Mouse (Mus musculus): ENCODE measurements around the gene Tfip11. TPM values are rescaled to one million over a fixed set of nuclear protein-coding genes. Genes with fewer than 3 reads are reported as not detected.
A peak's percentile ranks its signal among the peaks of the same experiment; 100 is the strongest.

Gene Tfip11
- polyA plus RNA-seq, 1 experiment, result 29.8 TPM

GRCm38 (mm10) chr5:112285548-112286085 is 40.5 kb upstream of the Tfip11 start:
- H3K4me1 ChIP-seq (ENCODE audit: control insufficient read depth, insufficient read depth, insufficient read length), result peaks cover 56% of the 10 kb centered on the region
- no peaks in the 10 kb centered on the region for H3K36me3 ChIP-seq (ENCODE audit: control insufficient read depth, insufficient read depth, low read length)
- DNase-seq (ENCODE audit: low read depth in 1 of 2, low spot score in 2 of 2), result no peak
- no peak overlapping the region for H3K4me3 ChIP-seq (ENCODE audit: extremely low read depth, insufficient read depth, insufficient read length)
- 44% methylated on average over 7 of the region's 7 CpGs for WGBS
- peak overlapping the region; percentile 26 for H3K27ac ChIP-seq (ENCODE audit: insufficient read depth, low read length)
- TF ChIP-seq POLR2A (IDR thresholded peaks at IDR 0.05; ENCODE audit: low read depth, low read length) (no peak), CTCF (IDR thresholded peaks at IDR 0.05; ENCODE audit: extremely low read depth, insufficient read depth, insufficient read length, insufficient replicate concordance) (no peak)
- H3K27me3 ChIP-seq (ENCODE audit: control insufficient read depth, insufficient read depth, low read length), result no peaks in the 10 kb centered on the region

- DNase-seq (ENCODE audit: low read depth in 1 of 2, low spot score in 2 of 2), result no peak
- Histone ChIP-seq H3K27ac (ENCODE audit: insufficient read depth, low read length) (peak overlapping the region; percentile 85), H3K4me3 (ENCODE audit: extremely low read depth, insufficient read depth, insufficient read length) (no peak overlapping the region), H3K4me1 (ENCODE audit: control insufficient read depth, insufficient read depth, insufficient read length) (peaks cover 61% of the 10 kb centered on the region), H3K36me3 (ENCODE audit: control insufficient read depth, insufficient read depth, low read length) (no peaks in the 10 kb centered on the region), H3K27me3 (ENCODE audit: control insufficient read depth, insufficient read depth, low read length) (no peaks in the 10 kb centered on the region)
- WGBS, result 36% methylated on average over 2 of the region's 2 CpGs
- TF ChIP-seq POLR2A (IDR thresholded peaks at IDR 0.05; ENCODE audit: low read depth, low read length), result no peak
- no peak for TF ChIP-seq CTCF (IDR thresholded peaks at IDR 0.05; ENCODE audit: extremely low read depth, insufficient read depth, insufficient read length, insufficient replicate concordance)
These were observed 39.6 kb upstream of the Tfip11 start for GRCm38 (mm10) chr5:112286608-112286983.

- Histone ChIP-seq H3K4me1 (ENCODE audit: control insufficient read depth, insufficient read depth, insufficient read length) (peaks cover 65% of the 10 kb centered on the region), H3K36me3 (ENCODE audit: control insufficient read depth, insufficient read depth, low read length) (no peaks in the 10 kb centered on the region), H3K4me3 (ENCODE audit: extremely low read depth, insufficient read depth, insufficient read length) (no peak overlapping the region), H3K27me3 (ENCODE audit: control insufficient read depth, insufficient read depth, low read length) (no peaks in the 10 kb centered on the region), H3K27ac (ENCODE audit: insufficient read depth, low read length) (peak overlapping the region; percentile 85)
- no peak for TF ChIP-seq POLR2A (IDR thresholded peaks at IDR 0.05; ENCODE audit: low read depth, low read length)
- TF ChIP-seq CTCF (IDR thresholded peaks at IDR 0.05; ENCODE audit: extremely low read depth, insufficient read depth, insufficient read length, insufficient replicate concordance), result no peak
- DNase-seq (ENCODE audit: low read depth in 1 of 2, low spot score in 2 of 2), result peak; percentile 65 to 77
- 7% methylated on average over 11 of the region's 11 CpGs for WGBS
These were observed 39.0 kb upstream of the Tfip11 start for GRCm38 (mm10) chr5:112286984-112287641.

GRCm38 (mm10) chr5:112287652-112288051 is 38.5 kb upstream of the Tfip11 start:
- Histone ChIP-seq H3K4me1 (ENCODE audit: control insufficient read depth, insufficient read depth, insufficient read length) (peaks cover 66% of the 10 kb centered on the region), H3K36me3 (ENCODE audit: control insufficient read depth, insufficient read depth, low read length) (no peaks in the 10 kb centered on the region), H3K4me3 (ENCODE audit: extremely low read depth, insufficient read depth, insufficient read length) (no peak overlapping the region), H3K27ac (ENCODE audit: insufficient read depth, low read length) (peak overlapping the region; percentile 85), H3K27me3 (ENCODE audit: control insufficient read depth, insufficient read depth, low read length) (no peaks in the 10 kb centered on the region)
- 49% methylated on average over 2 of the region's 2 CpGs for WGBS
- DNase-seq (ENCODE audit: low read depth in 1 of 2, low spot score in 2 of 2), result no peak
- TF ChIP-seq POLR2A (IDR thresholded peaks at IDR 0.05; ENCODE audit: low read depth, low read length) (no peak), CTCF (IDR thresholded peaks at IDR 0.05; ENCODE audit: extremely low read depth, insufficient read depth, insufficient read length, insufficient replicate concordance) (no peak)

GRCm38 (mm10) chr5:112288193-112289141 is 37.7 kb upstream of the Tfip11 start:
- no peak for DNase-seq (ENCODE audit: low read depth in 1 of 2, low spot score in 2 of 2)
- H3K27me3 ChIP-seq (ENCODE audit: control insufficient read depth, insufficient read depth, low read length), result no peaks in the 10 kb centered on the region
- TF ChIP-seq POLR2A (IDR thresholded peaks at IDR 0.05; ENCODE audit: low read depth, low read length), result no peak
- TF ChIP-seq CTCF (IDR thresholded peaks at IDR 0.05; ENCODE audit: extremely low read depth, insufficient read depth, insufficient read length, insufficient replicate concordance), result no peak
- no peak overlapping the region for H3K4me3 ChIP-seq (ENCODE audit: extremely low read depth, insufficient read depth, insufficient read length)
- no peaks in the 10 kb centered on the region for H3K36me3 ChIP-seq (ENCODE audit: control insufficient read depth, insufficient read depth, low read length)
- WGBS, result 82% methylated on average over 9 of the region's 9 CpGs
- peak overlapping the region; percentile 85 for H3K27ac ChIP-seq (ENCODE audit: insufficient read depth, low read length)
- H3K4me1 ChIP-seq (ENCODE audit: control insufficient read depth, insufficient read depth, insufficient read length), result peaks cover 63% of the 10 kb centered on the region; the same call in 1 of the 2 replicates

GRCm38 (mm10) chr5:112289236-112289635 is 36.9 kb upstream of the Tfip11 start:
- no peak for DNase-seq (ENCODE audit: low read depth in 1 of 2, low spot score in 2 of 2)
- Histone ChIP-seq H3K36me3 (ENCODE audit: control insufficient read depth, insufficient read depth, low read length) (no peaks in the 10 kb centered on the region), H3K27me3 (ENCODE audit: control insufficient read depth, insufficient read depth, low read length) (no peaks in the 10 kb centered on the region), H3K4me3 (ENCODE audit: extremely low read depth, insufficient read depth, insufficient read length) (no peak overlapping the region; the same call in 1 of the 2 replicates), H3K27ac (ENCODE audit: insufficient read depth, low read length) (0 out of 2 replicates have a peak overlapping the region, but pooled peaks have one; percentile 11), H3K4me1 (ENCODE audit: control insufficient read depth, insufficient read depth, insufficient read length) (peaks cover 56% of the 10 kb centered on the region; the same call in 1 of the 2 replicates)
- 79% methylated on average over 8 of the region's 8 CpGs for WGBS
- no peak for TF ChIP-seq CTCF (IDR thresholded peaks at IDR 0.05; ENCODE audit: extremely low read depth, insufficient read depth, insufficient read length, insufficient replicate concordance)
- no peak for TF ChIP-seq POLR2A (IDR thresholded peaks at IDR 0.05; ENCODE audit: low read depth, low read length)
